Mouse (Mus musculus): ENCODE data around the gene Tnk2. TPM values are rescaled to one million over a fixed set of nuclear protein-coding genes. Genes with fewer than 3 reads are reported as not detected.

Tnk2 gene
- total RNA-seq, 1 experiment: 47.1 TPM

- Histone ChIP-seq H3K9ac (ENCODE audit: insufficient read depth, low read depth, low read length, poor library complexity, severe bottlenecking) (no peak overlapping the region), H3K4me3 (ENCODE audit: insufficient read depth in 1 of 2, low read depth in 1 of 2, low read length in 2 of 2, poor library complexity in 1 of 2, severe bottlenecking in 1 of 2) (no peak overlapping the region), H3K36me3 (ENCODE audit: control insufficient read depth, insufficient read depth, low read length, poor library complexity, severe bottlenecking) (peaks cover 53% of the 10 kb centered on the region), H3K9me3 (ENCODE audit: control insufficient read depth, insufficient read depth, low read depth, low read length) (no peaks in the 10 kb centered on the region), H3K27ac (ENCODE audit: insufficient read depth, low read depth, low read length, poor library complexity, severe bottlenecking) (no peak overlapping the region), H3K4me1 (ENCODE audit: control insufficient read depth in 2 of 2, insufficient read depth in 2 of 2, low read length in 2 of 2, poor library complexity in 1 of 2) (peaks cover 0 to 15% of the 10 kb centered on the region in 2 experiments; a peak in 1 of 4 replicates)
- in situ Hi-C loops (cut with MboI; ENCODE audit: low sequenced_read_pairs in 2 of 2, unreplicated experiment in 2 of 2): no loop called here
- no peak for DNase-seq (ENCODE audit: low read depth, low spot score)
- no peak for TF ChIP-seq CHD2 (IDR thresholded peaks at IDR 0.05; ENCODE audit: low read depth, low read length)
- no peak for TF ChIP-seq MAFK (IDR thresholded peaks at IDR 0.05; ENCODE audit: insufficient read depth, low read depth, low read length)
- TF ChIP-seq HCFC1 (IDR thresholded peaks at IDR 0.05; ENCODE audit: borderline replicate concordance, insufficient read depth, low read length): no peak
- TF ChIP-seq ZC3H11A (IDR thresholded peaks at IDR 0.05; ENCODE audit: borderline replicate concordance, low read depth, low read length): no peak
- TF ChIP-seq ZNF384 (IDR thresholded peaks at IDR 0.05; ENCODE audit: low read depth, low read length): no peak
Observed at GRCm38 (mm10) chr16:32679976-32680375, 36.3 kb downstream of the Tnk2 start.

GRCm38 (mm10) chr16:32680806-32681205, 37.1 kb downstream of the Tnk2 start:
- peaks cover 47% of the 10 kb centered on the region for H3K36me3 ChIP-seq (ENCODE audit: control insufficient read depth, insufficient read depth, low read length, poor library complexity, severe bottlenecking)
- no peak overlapping the region for H3K27ac ChIP-seq (ENCODE audit: insufficient read depth, low read depth, low read length, poor library complexity, severe bottlenecking)
- no peak for TF ChIP-seq HCFC1 (IDR thresholded peaks at IDR 0.05; ENCODE audit: borderline replicate concordance, insufficient read depth, low read length)
- no peak for TF ChIP-seq ZNF384 (IDR thresholded peaks at IDR 0.05; ENCODE audit: low read depth, low read length)
- no peak for TF ChIP-seq CHD2 (IDR thresholded peaks at IDR 0.05; ENCODE audit: low read depth, low read length)
- no peak for TF ChIP-seq ZC3H11A (IDR thresholded peaks at IDR 0.05; ENCODE audit: borderline replicate concordance, low read depth, low read length)
- TF ChIP-seq MAFK (IDR thresholded peaks at IDR 0.05; ENCODE audit: insufficient read depth, low read depth, low read length): no peak

GRCm38 (mm10) chr16:32682194-32682593, 38.5 kb downstream of the Tnk2 start:
- in situ Hi-C loops (cut with MboI; ENCODE audit: low sequenced_read_pairs in 2 of 2, unreplicated experiment in 2 of 2): no loop called here

More at GRCm38 (mm10) chr16:32680806-32681205, 37.1 kb downstream of the Tnk2 start:
- in situ Hi-C loops (cut with MboI; ENCODE audit: low sequenced_read_pairs in 2 of 2, unreplicated experiment in 2 of 2): no loop called here
- Histone ChIP-seq H3K4me3 (ENCODE audit: insufficient read depth in 1 of 2, low read depth in 1 of 2, low read length in 2 of 2, poor library complexity in 1 of 2, severe bottlenecking in 1 of 2) (no peak overlapping the region), H3K9me3 (ENCODE audit: control insufficient read depth, insufficient read depth, low read depth, low read length) (no peaks in the 10 kb centered on the region), H3K4me1 (ENCODE audit: control insufficient read depth in 2 of 2, insufficient read depth in 2 of 2, low read length in 2 of 2, poor library complexity in 1 of 2) (peaks cover 0 to 15% of the 10 kb centered on the region in 2 experiments; a peak in 1 of 4 replicates), H3K9ac (ENCODE audit: insufficient read depth, low read depth, low read length, poor library complexity, severe bottlenecking) (no peak overlapping the region)
- no peak for DNase-seq (ENCODE audit: low read depth, low spot score)

GRCm38 (mm10) chr16:32682841-32683240, 39.2 kb downstream of the Tnk2 start:
- no peaks in the 10 kb centered on the region for H3K9me3 ChIP-seq (ENCODE audit: control insufficient read depth, insufficient read depth, low read depth, low read length)
- in situ Hi-C loops (cut with MboI; ENCODE audit: low sequenced_read_pairs in 2 of 2, unreplicated experiment in 2 of 2): no loop called here

More at GRCm38 (mm10) chr16:32682194-32682593, 38.5 kb downstream of the Tnk2 start:
- H3K4me3 ChIP-seq (ENCODE audit: insufficient read depth in 1 of 2, low read depth in 1 of 2, low read length in 2 of 2, poor library complexity in 1 of 2, severe bottlenecking in 1 of 2): no peak overlapping the region
- TF ChIP-seq ZNF384 (IDR thresholded peaks at IDR 0.05; ENCODE audit: low read depth, low read length) (no peak), HCFC1 (IDR thresholded peaks at IDR 0.05; ENCODE audit: borderline replicate concordance, insufficient read depth, low read length) (no peak), CHD2 (IDR thresholded peaks at IDR 0.05; ENCODE audit: low read depth, low read length) (no peak), ZC3H11A (IDR thresholded peaks at IDR 0.05; ENCODE audit: borderline replicate concordance, low read depth, low read length) (no peak), MAFK (IDR thresholded peaks at IDR 0.05; ENCODE audit: insufficient read depth, low read depth, low read length) (no peak)
- H3K4me1 ChIP-seq (ENCODE audit: control insufficient read depth in 2 of 2, insufficient read depth in 2 of 2, low read length in 2 of 2, poor library complexity in 1 of 2): peaks cover 0 to 15% of the 10 kb centered on the region in 2 experiments; a peak in 1 of 4 replicates
- DNase-seq (ENCODE audit: low read depth, low spot score): peak; percentile 76
- H3K9ac ChIP-seq (ENCODE audit: insufficient read depth, low read depth, low read length, poor library complexity, severe bottlenecking): no peak overlapping the region
- no peak overlapping the region for H3K27ac ChIP-seq (ENCODE audit: insufficient read depth, low read depth, low read length, poor library complexity, severe bottlenecking)
- peaks cover 36% of the 10 kb centered on the region for H3K36me3 ChIP-seq (ENCODE audit: control insufficient read depth, insufficient read depth, low read length, poor library complexity, severe bottlenecking)
- no peaks in the 10 kb centered on the region for H3K9me3 ChIP-seq (ENCODE audit: control insufficient read depth, insufficient read depth, low read depth, low read length)

More at GRCm38 (mm10) chr16:32682841-32683240, 39.2 kb downstream of the Tnk2 start:
- Histone ChIP-seq H3K36me3 (ENCODE audit: control insufficient read depth, insufficient read depth, low read length, poor library complexity, severe bottlenecking) (peaks cover 34% of the 10 kb centered on the region), H3K4me3 (ENCODE audit: insufficient read depth in 1 of 2, low read depth in 1 of 2, low read length in 2 of 2, poor library complexity in 1 of 2, severe bottlenecking in 1 of 2) (no peak overlapping the region), H3K27ac (ENCODE audit: insufficient read depth, low read depth, low read length, poor library complexity, severe bottlenecking) (no peak overlapping the region), H3K4me1 (ENCODE audit: control insufficient read depth in 2 of 2, insufficient read depth in 2 of 2, low read length in 2 of 2, poor library complexity in 1 of 2) (peaks cover 0 to 11% of the 10 kb centered on the region in 2 experiments; a peak in 1 of 4 replicates), H3K9ac (ENCODE audit: insufficient read depth, low read depth, low read length, poor library complexity, severe bottlenecking) (no peak overlapping the region)
- TF ChIP-seq ZNF384 (IDR thresholded peaks at IDR 0.05; ENCODE audit: low read depth, low read length) (no peak), MAFK (IDR thresholded peaks at IDR 0.05; ENCODE audit: insufficient read depth, low read depth, low read length) (no peak), CHD2 (IDR thresholded peaks at IDR 0.05; ENCODE audit: low read depth, low read length) (no peak), HCFC1 (IDR thresholded peaks at IDR 0.05; ENCODE audit: borderline replicate concordance, insufficient read depth, low read length) (no peak), ZC3H11A (IDR thresholded peaks at IDR 0.05; ENCODE audit: borderline replicate concordance, low read depth, low read length) (no peak)
- no peak for DNase-seq (ENCODE audit: low read depth, low spot score)

Data from ES-E14 (cell line).